Mouse (Mus musculus) heart, embryonic 11.5 days (tissue): ENCODE measurements around the gene Sntb2. TPM values are rescaled to one million over a fixed set of nuclear protein-coding genes. Genes with fewer than 3 reads are reported as not detected.
A peak's percentile ranks its signal among the peaks of the same experiment; 100 is the strongest.
"Not testable (repeated sequence)": the region's sequence is repeated elsewhere in the genome, so short reads cannot be mapped to it uniquely, and the experiment has no call there.

Source experiments
- ATAC-seq: fragments of 200-750 bp; cut with Nextera tagmentation; replicated peaks from 2 replicates; pipeline ENCODE4 v1.8.0; 2017; ENCODE audit warnings: moderate library complexity; ENCODE audit not compliant: insufficient number of reproducible peaks, low FRiP score, low TSS enrichment
- H3K27ac ChIP-seq: fragments of 300-500 bp; sonication (generic); 2 replicates; pipeline ENCODE4 v1.5.1; 2014; ENCODE audit warnings: mild to moderate bottlenecking, low read depth, low read length
- H3K27me3 ChIP-seq: fragments of 300-500 bp; sonication (generic); 2 replicates; pipeline ENCODE4 v1.6.1; 2014; ENCODE audit warnings: mild to moderate bottlenecking, low read length, mixed read lengths; ENCODE audit not compliant: control insufficient read depth, insufficient read depth
- H3K36me3 ChIP-seq: fragments of 300-500 bp; sonication (generic); 2 replicates; pipeline ENCODE4 v1.6.1; 2014; ENCODE audit warnings: mild to moderate bottlenecking, low read length, moderate library complexity, mixed read lengths; ENCODE audit not compliant: control insufficient read depth, insufficient read depth
- H3K4me1 ChIP-seq: fragments of 300-500 bp; sonication (generic); 2 replicates; pipeline ENCODE4 v1.6.1; 2014; ENCODE audit warnings: low read length; ENCODE audit not compliant: control insufficient read depth, insufficient read depth
- H3K4me2 ChIP-seq: fragments of 300-500 bp; sonication (generic); 2 replicates; pipeline ENCODE4 v1.6.1; 2014; ENCODE audit warnings: mild to moderate bottlenecking, moderate library complexity
- H3K4me3 ChIP-seq: fragments of 300-500 bp; sonication (generic); 2 replicates; pipeline ENCODE4 v1.5.1; 2014; ENCODE audit warnings: low read depth, low read length
- H3K9ac ChIP-seq: fragments of 300-500 bp; sonication (generic); 2 replicates; pipeline ENCODE4 v1.6.1; 2014; ENCODE audit warnings: mild to moderate bottlenecking, low read depth, low read length, moderate library complexity
- H3K9me3 ChIP-seq: fragments of 300-500 bp; sonication (generic); replicated peaks from 2 replicates; pipeline ENCODE4 v1.6.1; 2016; ENCODE audit warnings: low read length; ENCODE audit not compliant: control insufficient read depth
- WGBS: fragments of 180-500 bp; shearing (Covaris S2); extraction: QIAGEN DNeasy Blood & Tissue Kit; methylation state at CpG from one replicate; pipeline ENCODE4 v1.1.7; 2014; ENCODE audit not compliant: insufficient replicate concordance; 5-methylcytosine and 5-hydroxymethylcytosine counted together
- polyA plus RNA-seq: library from polyadenylated mRNA; unstranded; fragments of >200 nt; fragmentation: Nextera tagmentation; extraction: Ambion mirVana; gene quantifications from 2 replicates; pipeline ENCODE4 v1.2.1, GENCODE M21; 2014

Sntb2 gene
- polyA plus RNA-seq, 1 experiment from 2014 or later: 8.0 TPM

DNA sequence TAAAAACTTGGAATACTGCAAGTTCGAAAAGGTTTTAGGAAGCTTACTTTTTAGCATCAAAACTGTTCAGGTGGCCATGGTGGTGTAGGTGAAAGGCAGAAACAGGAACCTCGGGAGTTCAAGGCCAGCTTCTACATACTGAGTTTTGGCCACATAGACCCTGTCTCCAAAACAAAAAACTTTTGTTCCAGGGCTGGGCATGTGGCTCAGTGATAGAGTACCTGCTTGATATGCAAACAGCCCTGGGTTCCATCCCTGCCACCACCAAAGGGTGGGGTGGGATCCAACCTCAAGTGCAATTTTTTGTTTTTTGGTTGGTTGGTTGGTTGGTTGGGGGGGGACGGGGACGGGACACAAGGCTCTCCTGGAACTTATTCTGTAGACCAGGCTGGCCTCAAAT is 10.1 kb upstream of the Sntb2 start:
- Histone ChIP-seq H3K9me3 (no peaks in the 10 kb centered on the region), H3K9ac (no peak overlapping the region), H3K4me2 (no peak overlapping the region), H3K27me3 (no peaks in the 10 kb centered on the region), H3K27ac (no peak overlapping the region), H3K4me3 (no peak overlapping the region), H3K4me1 (no peaks in the 10 kb centered on the region), H3K36me3 (peaks cover 7% of the 10 kb centered on the region)
- 86% methylated on average over 4 of the region's 4 CpGs for WGBS
- ATAC-seq: no peak

DNA sequence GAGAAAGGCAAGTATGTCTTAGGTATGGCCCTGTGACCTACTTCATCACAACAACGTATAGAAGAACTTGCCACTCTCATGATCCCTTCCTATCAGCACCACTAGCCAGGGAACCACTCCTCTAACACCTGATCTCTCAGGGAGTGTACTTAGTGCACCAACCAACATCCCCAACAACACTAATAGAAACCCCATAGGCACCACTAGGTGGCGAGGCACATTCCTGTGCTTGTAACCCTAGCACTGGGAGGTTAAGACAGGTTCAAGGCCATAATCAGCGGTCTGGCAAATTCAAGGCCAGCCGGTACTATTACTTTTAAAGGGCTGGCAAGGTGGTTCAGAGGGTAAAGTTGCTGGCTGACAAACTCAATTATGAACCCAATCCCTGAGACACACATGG is 8.3 kb upstream of the Sntb2 start:
- Histone ChIP-seq H3K4me1 (no peaks in the 10 kb centered on the region), H3K9ac (no peak overlapping the region), H3K4me2 (no peak overlapping the region), H3K27me3 (no peaks in the 10 kb centered on the region), H3K4me3 (no peak overlapping the region), H3K36me3 (peaks cover 6% of the 10 kb centered on the region), H3K27ac (no peak overlapping the region), H3K9me3 (no peaks in the 10 kb centered on the region)
- no peak for ATAC-seq
- WGBS: 47% methylated on average over 4 of the region's 4 CpGs

DNA sequence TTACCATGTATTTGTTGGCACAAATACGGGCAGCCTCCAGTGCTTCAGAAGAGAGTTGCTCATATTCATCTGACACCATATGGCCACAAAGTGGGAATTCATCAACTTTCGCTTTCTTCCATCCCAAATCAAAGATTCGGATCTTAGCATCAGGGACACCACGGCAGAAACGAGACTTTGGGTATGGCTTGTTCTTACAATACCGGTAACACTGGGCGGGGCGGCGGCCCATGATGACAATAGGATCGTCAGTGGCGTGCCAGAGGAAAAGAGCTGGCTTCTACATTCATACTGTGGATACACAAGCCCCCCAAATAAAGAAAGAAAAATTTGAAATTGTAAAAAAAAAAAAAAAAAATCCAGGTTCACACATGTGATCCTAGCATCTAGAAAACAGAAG is 7.4 kb upstream of the Sntb2 start:
- 86% methylated on average over 10 of the region's 11 CpGs for WGBS
- not testable (repeated sequence) for H3K27me3 ChIP-seq, H3K9me3 ChIP-seq

DNA sequence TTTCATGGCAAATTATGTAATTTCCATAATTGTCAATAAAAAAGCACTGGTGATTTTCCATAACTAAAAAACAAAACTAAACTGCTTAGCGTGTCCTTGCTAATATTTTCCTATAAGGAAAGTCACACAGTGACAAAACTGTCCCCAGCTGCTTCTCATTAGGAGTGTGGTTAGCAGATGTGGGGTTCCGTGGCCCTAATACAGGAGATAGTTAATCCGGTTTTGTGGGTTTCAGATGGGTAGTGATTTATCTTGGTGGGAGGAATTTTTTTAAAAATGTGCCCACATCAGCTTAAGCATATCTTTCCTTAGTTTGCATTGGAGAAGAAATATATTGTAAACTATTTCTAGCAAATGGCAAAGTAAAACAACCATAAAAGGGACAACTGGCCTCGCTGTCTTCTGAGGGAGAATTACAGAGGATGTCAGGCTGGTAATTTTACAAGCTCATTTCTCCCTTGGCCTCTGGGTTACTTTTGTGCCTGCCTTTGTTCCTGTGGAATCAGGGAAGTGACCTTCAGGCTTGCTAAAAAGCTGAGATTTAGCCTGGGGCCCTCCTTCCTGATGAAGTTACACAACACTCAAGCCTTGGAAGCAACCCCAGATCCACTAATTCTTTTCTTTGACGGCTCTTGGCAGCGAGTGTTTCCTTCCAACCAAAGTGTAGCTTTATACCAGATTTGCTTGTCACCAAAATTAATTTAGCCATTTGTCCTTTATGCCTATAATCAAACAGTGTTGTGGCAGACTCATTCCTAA is 6.2 kb upstream of the Sntb2 start:
- no peak for ATAC-seq
- 70% methylated on average over 6 of the region's 6 CpGs for WGBS
- H3K4me2 ChIP-seq: no peak overlapping the region
- H3K27me3 ChIP-seq: no peaks in the 10 kb centered on the region
- H3K27ac ChIP-seq: no peak overlapping the region
- no peak overlapping the region for H3K9ac ChIP-seq
- H3K9me3 ChIP-seq: no peaks in the 10 kb centered on the region
- no peaks in the 10 kb centered on the region for H3K4me1 ChIP-seq
- no peaks in the 10 kb centered on the region for H3K36me3 ChIP-seq
- H3K4me3 ChIP-seq: no peak overlapping the region

More for the DNA sequence above, 7.4 kb upstream of the Sntb2 start:
- H3K36me3 ChIP-seq, H3K4me3 ChIP-seq, H3K9ac ChIP-seq, H3K27ac ChIP-seq, H3K4me1 ChIP-seq, ATAC-seq, H3K4me2 ChIP-seq: not testable (repeated sequence)

DNA sequence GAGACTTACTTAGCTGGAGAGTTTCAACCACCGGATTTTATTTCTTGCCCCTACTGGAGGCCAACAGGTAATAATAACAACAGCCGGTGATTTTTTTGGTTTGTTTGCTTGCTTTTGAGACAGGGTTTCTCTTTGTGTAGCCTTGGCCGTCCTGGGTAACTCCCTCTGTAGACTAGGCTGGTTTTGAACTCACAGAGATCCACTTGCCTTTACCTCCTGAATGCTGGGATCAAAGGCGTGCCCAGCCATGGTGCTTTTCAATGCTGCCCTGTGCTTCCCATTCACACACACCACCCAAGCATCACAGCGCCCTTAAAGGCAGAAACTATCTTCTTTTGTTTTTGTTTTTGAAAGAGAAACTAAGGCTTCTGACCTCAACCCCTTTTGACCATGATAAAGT is 5.6 kb upstream of the Sntb2 start:
- Histone ChIP-seq H3K27ac (no peak overlapping the region), H3K4me2 (no peak overlapping the region), H3K27me3 (no peaks in the 10 kb centered on the region), H3K9ac (no peak overlapping the region), H3K4me3 (no peak overlapping the region), H3K4me1 (no peaks in the 10 kb centered on the region), H3K9me3 (no peaks in the 10 kb centered on the region), H3K36me3 (no peaks in the 10 kb centered on the region)
- no peak for ATAC-seq
- WGBS: 79% methylated on average over 5 of the region's 5 CpGs

DNA sequence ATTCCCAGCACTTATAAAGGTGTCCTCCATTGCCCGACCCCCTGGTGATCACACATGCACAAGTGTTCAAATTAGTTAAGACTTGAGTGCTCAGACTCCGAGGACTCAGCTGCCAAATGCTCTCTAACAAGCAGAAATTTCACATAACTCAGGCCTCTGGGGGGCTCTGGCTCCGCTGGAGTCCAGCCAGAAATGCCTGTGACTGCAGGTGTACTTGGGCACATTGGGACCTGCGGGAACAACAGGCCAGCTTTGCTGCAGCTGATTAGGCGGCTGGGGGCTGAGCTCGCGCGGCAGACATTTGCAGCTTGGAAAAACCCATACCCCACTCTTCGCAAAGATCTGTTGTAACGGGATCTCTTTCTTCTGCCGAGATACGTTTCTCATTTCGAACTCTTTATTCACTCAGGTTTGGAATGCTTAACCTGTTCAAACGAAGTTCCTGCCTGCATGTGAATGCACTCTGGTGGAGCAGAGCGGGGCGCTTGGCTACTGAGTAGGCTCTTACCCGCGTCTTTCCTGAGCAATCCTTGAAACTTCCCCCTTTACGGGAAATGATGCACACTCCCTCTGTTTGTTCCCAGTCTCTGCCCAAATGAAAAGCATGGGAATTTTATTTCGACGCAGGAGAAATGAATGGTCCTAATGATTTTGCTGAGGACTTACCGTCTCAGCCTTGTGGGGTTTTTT is 3.0 kb upstream of the Sntb2 start:
- H3K9me3 ChIP-seq: no peaks in the 10 kb centered on the region
- peak overlapping the region; percentile 18 for H3K4me3 ChIP-seq
- peak overlapping the region; percentile 65 for H3K4me2 ChIP-seq
- H3K27me3 ChIP-seq: no peaks in the 10 kb centered on the region
- no peak overlapping the region for H3K27ac ChIP-seq
- no peak for ATAC-seq
- H3K36me3 ChIP-seq: no peaks in the 10 kb centered on the region
- H3K4me1 ChIP-seq: peaks cover 10% of the 10 kb centered on the region
- WGBS: 17% methylated on average over 22 of the region's 22 CpGs
- peak overlapping the region; percentile 65 for H3K9ac ChIP-seq

DNA sequence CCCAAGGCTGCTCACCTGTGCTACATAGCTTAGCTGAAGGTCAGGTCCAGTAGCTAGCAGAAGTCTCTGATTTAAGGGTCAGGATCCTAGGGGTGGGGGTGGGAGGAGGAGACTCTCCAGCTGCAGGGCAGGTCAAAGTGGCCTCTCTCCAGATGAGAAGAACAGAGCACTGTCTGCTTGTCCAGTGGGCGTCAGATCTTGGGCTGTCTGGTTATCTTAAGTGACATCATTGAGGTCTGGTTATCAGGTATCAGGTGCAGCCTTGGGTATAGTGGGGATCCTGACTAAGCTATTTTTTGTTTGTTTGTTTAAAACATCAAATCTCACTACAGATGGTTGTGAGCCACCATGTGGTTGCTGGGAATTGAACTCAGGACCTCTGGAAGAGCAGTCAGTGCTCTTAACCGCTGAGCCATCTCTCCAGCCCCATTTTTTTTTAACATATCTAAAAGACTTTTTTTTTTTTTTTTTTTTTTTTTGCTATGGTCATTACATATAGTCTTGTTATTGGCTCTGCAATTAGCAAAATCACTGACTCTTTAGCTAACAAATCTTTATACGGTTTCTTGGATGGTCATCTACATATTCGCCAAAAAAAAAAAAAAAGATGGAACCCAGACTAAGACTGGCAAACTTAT is 1.9 kb upstream of the Sntb2 start:
- Histone ChIP-seq H3K27ac (no peak overlapping the region), H3K27me3 (no peaks in the 10 kb centered on the region), H3K4me2 (no peak overlapping the region), H3K4me3 (no peak overlapping the region), H3K9ac (no peak overlapping the region), H3K4me1 (peaks cover 14% of the 10 kb centered on the region), H3K9me3 (no peaks in the 10 kb centered on the region), H3K36me3 (no peaks in the 10 kb centered on the region)
- 83% methylated on average over 4 of the region's 4 CpGs for WGBS
- ATAC-seq: no peak

DNA sequence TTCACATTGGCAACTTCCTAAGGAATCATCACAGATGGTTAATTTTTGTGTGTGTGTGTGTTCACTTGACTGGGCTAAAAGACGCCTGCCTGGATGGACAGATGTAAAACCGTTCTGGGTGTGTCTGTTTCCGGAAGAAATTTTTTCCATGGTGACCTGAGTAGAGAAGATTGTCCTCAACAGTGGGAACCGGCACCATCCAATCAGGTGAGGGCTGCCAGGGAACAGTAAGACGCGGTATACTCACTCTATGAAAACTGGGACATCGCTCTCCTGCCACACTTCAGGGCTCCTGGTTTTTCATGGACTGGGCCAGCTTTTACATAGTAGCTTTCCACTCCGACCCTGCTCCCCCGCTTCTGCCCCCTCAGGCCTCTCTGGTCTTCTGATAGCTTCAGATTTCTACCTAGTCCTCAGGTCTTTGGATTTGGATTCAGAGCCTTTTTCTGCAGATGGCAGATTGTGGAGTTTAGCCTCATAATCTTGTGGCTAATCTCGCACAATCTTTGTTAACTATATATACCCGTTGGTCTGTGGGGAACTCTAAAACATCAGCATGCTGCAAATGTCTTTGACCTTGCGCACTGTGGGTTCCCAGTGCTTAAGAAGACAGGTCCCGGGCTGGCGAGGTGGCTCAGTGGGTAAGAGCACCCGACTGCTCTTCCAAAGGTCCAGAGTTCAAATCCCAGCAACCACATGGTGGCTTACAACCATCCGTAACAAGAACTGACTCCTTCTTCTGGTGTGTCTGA is 1.1 kb upstream of the Sntb2 start:
- Histone ChIP-seq H3K4me2 (no peak overlapping the region), H3K9ac (no peak overlapping the region), H3K9me3 (no peaks in the 10 kb centered on the region), H3K4me3 (no peak overlapping the region), H3K4me1 (peaks cover 14% of the 10 kb centered on the region), H3K36me3 (no peaks in the 10 kb centered on the region), H3K27me3 (no peaks in the 10 kb centered on the region), H3K27ac (no peak overlapping the region)
- 74% methylated on average over 16 of the region's 16 CpGs for WGBS
- no peak for ATAC-seq
